Mouse (Mus musculus) G1E (cell line): Measurements from ENCODE around the gene Fam213a.

Experiments used
- CTCF ChIP-seq: IDR thresholded peaks from 2 replicates; pipeline ENCODE4 v1.5.1; 2012; ENCODE audit warnings: low read depth, low read length, inconsistent platforms, mixed read lengths
- GATA1 ChIP-seq: IDR thresholded peaks from 2 replicates; pipeline ENCODE4 v1.6.1; 2012; ENCODE audit warnings: borderline replicate concordance, low read length, inconsistent platforms, mixed read lengths
- POLR2AphosphoS5 ChIP-seq: IDR thresholded peaks from 2 replicates; pipeline ENCODE4 v1.6.1; 2012; ENCODE audit warnings: low read depth, low read length, inconsistent platforms; ENCODE audit not compliant: insufficient replicate concordance

DNA sequence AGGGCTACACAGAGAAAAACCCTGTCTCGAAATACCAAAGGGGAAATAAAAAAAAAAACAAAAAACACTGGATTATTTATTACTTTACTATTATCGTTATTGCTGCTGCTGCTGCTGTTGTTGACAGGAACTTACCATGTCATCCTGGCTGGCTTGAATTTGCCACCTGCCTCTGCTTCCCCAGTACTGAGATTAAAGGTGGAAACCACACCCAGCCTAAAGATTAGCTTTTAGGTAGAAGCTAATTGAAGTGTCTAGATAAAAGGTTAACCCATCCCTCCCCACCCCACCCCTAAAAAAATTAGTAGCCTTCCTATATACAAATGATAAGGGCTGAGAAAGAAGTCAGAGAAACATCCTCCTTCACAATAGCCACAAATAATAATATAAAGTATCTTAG is 69.8 kb downstream of the Fam213a start:
- TF ChIP-seq CTCF (no peak), POLR2AphosphoS5 (no peak), GATA1 (no peak)
